Mouse (Mus musculus) embryo, embryonic 10.5 days (tissue): ENCODE measurements at regions not wholly inside any gene's neighbourhood (a gene's known extent, or its start where the extent isn't known, plus 50 kb on each side); places are given as distances from the start of the nearest gene placed in this dataset.

Experiments used
- DNase-seq: peaks from one replicate; pipeline ENCODE4 v3.0.0-alpha.2; 2015; ENCODE audit warnings: low spot score

GRCm38 (mm10) chr6:141136664-141137375 is 112.2 kb upstream of the Pde3a start:
- DNase-seq, result peak; percentile 7

GRCm38 (mm10) chr6:141141016-141141415 is 108.1 kb upstream of the Pde3a start:
- DNase-seq, result no peak

GRCm38 (mm10) chr6:141148417-141149169 is 100.5 kb upstream of the Pde3a start:
- DNase-seq, result peak; percentile 12

GRCm38 (mm10) chr6:141149170-141149917 is 99.7 kb upstream of the Pde3a start:
- no peak for DNase-seq

GRCm38 (mm10) chr6:141159326-141159725 is 89.7 kb upstream of the Pde3a start:
- no peak for DNase-seq

- no peak for DNase-seq
Measured at GRCm38 (mm10) chr6:141161626-141162233, 87.3 kb upstream of the Pde3a start.

- no peak for DNase-seq
Measured at GRCm38 (mm10) chr6:141167270-141167669, 81.8 kb upstream of the Pde3a start.

GRCm38 (mm10) chr6:141168356-141168755 is 80.7 kb upstream of the Pde3a start:
- DNase-seq, result no peak

GRCm38 (mm10) chr6:141183782-141184181 is 65.3 kb upstream of the Pde3a start:
- DNase-seq, result no peak

GRCm38 (mm10) chr6:141188036-141188435 is 61.0 kb upstream of the Pde3a start:
- no peak for DNase-seq

- DNase-seq, result no peak
Measured at GRCm38 (mm10) chr6:141189093-141189492, 60.0 kb upstream of the Pde3a start.

GRCm38 (mm10) chr6:141189701-141190100 is 59.4 kb upstream of the Pde3a start:
- DNase-seq, result no peak

GRCm38 (mm10) chr6:141190383-141190782 is 58.7 kb upstream of the Pde3a start:
- no peak for DNase-seq

- DNase-seq, result no peak
Measured at GRCm38 (mm10) chr6:141197501-141197900, 51.6 kb upstream of the Pde3a start.
